Mouse (Mus musculus): ENCODE data around the gene Neu1.
A peak's percentile ranks its signal among the peaks of the same experiment; 100 is the strongest.
"Not testable (repeated sequence)": the region's sequence is repeated elsewhere in the genome, so short reads cannot be mapped to it uniquely, and the experiment has no call there.

Gene Neu1

GRCm38 (mm10) chr17:34950514-34951455 is 19.7 kb downstream of the Neu1 start:
- DNase-seq = no peak

DNA sequence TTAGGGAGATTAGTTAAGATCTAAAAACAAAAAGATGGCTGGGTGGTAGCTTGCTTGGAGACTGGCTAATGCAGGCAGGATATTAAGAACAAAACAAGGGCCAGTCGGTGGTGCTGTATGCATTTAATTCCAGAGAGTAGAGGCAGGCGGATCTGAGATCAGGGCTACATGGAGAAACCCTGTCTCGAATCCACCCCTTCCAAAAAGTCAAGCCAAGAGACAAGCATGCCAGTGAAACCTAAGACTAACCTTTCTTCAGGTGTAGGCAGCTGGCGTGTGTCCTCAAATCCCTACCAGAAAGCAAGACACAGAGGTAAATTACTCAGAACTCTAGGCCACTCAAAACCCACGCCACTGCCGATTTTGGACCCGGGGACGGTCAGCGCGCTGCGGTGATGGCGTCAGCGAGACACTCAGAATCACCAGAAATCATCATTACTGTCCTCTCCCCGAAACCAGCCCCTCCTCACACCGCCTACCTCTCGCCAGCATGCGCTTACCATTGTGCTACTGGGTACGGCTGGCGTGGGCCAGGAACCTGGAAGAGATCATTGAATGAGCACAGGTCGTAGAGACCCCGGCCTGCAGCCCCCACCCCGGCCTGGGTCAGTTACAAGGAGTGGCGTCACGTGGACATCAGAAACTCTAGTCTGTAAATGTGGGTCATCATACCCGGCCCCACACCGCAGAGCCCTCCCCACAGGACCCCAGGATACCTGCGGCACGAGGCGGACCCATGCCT is 20.8 kb downstream of the Neu1 start:
- no peak for DNase-seq

DNA sequence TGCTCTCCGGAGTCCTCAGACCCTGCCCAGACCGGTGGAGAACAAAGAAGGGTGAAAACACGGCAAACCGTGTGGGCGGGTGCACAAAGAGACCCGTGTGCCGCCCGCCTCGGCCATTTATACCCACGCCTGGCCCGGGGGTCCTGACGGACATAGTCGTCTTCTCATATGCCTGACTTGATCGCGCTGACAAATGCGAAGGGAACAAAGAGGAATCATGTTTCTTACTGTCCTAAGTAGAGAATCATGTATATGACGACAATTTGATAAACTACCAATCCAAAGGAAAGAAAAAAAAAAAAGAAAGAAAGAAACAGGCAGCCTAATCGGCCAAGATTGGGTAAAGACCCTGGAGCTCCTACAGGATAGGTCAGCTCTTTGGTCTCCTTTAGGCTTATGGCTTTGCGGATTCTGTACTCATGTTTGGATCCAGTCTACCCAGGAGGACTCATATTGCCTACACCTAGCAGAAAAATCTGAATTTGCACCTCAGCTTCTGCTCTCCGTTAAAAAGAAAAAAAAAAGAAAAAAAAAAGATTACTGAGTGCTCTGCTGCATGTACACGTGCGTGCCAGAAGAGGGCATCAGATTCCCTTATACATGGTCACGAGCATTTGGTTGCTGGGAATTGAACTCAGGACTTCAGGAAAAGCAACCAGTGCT is 21.5 kb downstream of the Neu1 start:
- peak; percentile 84 for DNase-seq

- no peak for DNase-seq
Observed at GRCm38 (mm10) chr17:34953258-34953657, 22.2 kb downstream of the Neu1 start.

DNA sequence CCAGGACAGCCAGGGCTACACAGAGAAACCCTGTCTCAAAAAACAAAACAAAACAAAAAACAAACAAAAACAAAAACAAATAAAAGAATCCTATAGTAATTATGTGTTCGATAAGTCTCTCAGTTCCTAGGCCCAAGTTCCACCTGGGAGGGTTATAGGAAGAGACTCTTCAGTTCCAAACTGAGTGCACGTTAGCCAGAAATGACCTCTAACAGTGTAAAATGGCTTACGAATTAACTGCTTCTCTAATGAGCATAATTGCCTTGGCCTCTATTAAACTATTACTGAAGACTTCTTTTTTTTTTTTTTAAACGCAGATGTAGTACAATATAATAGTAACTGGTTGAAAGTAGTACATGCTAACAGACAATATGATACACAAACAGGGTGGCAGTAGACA is 22.9 kb downstream of the Neu1 start:
- no peak for DNase-seq

GRCm38 (mm10) chr17:34954831-34955230 is 23.8 kb downstream of the Neu1 start:
- no peak for DNase-seq

- DNase-seq = no peak
Observed at GRCm38 (mm10) chr17:34955884-34956283, 24.8 kb downstream of the Neu1 start.

DNA sequence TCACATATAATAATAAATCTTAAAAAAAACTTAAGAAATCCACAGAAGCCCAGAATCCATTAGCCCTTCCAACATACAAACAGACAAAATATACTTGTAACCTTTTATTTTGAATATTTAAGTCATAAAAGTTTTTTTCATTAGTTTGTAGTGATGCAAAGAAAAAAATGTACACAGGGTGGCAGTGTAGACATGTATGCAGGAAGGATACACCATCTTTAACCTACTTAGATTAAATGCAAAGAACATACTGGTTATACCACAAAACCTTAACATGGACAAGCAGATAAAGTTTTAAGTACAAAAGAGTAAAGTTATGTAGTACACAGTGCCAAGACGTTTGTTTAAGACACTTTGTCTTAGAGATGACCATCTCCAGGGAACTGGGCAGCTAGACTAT is 25.3 kb downstream of the Neu1 start:
- peak; percentile 41 for DNase-seq

- not testable (repeated sequence) for DNase-seq
Observed at GRCm38 (mm10) chr17:34957291-34957690, 26.2 kb downstream of the Neu1 start.

GRCm38 (mm10) chr17:34957966-34958365 is 26.9 kb downstream of the Neu1 start:
- DNase-seq = not testable (repeated sequence)

DNA sequence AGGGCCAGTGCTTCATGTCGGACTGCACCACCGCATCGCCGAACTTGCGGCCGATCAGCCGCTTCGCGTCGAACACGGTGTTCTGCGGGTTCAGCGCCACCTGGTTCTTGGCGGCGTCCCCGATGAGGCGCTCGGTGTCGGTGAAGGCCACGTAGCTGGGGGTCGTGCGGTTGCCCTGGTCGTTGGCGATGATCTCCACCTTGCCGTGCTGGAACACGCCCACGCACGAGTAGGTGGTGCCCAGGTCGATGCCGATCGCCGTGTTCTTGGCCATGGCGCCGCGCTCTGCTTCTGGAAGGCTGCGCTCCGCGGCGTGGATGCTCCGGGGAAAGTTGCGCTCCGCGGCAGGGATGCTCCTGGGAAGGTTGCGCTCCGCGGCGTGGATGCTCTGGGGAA is 27.7 kb downstream of the Neu1 start:
- DNase-seq = not testable (repeated sequence)

DNA sequence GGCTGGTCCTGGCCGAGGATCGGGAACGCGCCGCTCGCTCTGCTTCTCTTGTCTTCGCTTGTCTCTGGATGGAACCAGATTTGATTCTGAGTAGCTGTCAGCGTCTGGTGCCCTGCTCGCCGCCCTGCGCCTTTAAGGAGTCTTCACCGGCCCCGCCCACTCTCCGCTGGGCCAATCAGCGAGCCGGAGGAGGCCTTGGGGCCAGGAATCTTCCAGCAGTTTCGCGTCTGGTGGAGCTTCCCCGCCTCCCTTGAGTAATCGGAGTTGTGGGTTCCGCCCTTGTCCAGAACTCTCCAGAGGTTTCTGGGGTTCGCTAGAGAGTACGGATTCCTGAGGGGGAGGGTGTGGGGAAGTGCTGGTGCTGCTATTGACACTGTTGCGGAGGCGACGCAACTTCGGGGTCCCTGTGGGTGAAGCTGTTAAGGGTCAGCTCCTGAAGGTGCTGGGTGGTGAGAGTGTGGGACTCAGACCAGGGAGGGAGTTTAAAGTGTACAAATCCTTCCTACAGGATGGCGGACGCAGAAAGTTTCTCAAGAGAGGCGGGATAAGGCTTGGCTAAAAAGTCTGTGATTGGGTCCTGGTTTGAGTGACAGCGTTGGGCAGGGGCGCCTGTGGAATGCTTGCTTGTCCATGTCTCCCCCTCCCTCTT is 28.2 kb downstream of the Neu1 start, which contains the start of gene Hspa1b:
Gene Hspa1b, minus strand, starts transcription at position 109 of the 649 bp plus-strand sequence.
- peak; percentile 93 for DNase-seq

DNA sequence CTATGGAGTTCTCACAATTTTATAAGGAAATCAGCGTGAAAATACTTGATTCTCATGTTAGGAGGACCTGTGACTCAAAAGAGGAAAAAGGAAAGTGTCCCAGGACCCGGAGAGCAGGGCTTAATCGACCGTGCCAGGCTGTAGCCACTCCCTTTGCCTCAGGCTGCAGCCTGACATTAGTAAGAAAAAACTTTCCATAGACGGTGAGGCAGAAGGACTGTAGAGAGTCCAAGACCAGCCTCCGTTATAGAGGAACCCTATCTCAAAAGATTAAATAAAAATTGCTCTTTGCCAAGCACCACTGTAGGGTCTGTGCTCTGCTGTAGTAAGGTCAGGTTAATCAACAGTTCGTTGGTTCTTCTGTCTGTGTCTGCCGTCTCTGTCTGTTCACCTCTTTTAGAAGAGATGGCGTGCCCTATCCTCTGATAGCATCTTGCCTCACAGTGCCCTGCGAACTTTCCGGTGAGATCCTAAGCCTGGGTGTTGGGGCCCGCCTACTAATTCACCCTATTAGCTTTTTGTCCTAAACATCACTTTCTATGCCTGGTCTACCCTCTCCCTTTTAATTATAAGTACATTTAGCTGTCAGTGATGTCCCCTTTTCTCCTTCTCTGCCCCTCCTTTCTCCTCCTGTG is 28.9 kb downstream of the Neu1 start:
- DNase-seq = peak; percentile 64

DNA sequence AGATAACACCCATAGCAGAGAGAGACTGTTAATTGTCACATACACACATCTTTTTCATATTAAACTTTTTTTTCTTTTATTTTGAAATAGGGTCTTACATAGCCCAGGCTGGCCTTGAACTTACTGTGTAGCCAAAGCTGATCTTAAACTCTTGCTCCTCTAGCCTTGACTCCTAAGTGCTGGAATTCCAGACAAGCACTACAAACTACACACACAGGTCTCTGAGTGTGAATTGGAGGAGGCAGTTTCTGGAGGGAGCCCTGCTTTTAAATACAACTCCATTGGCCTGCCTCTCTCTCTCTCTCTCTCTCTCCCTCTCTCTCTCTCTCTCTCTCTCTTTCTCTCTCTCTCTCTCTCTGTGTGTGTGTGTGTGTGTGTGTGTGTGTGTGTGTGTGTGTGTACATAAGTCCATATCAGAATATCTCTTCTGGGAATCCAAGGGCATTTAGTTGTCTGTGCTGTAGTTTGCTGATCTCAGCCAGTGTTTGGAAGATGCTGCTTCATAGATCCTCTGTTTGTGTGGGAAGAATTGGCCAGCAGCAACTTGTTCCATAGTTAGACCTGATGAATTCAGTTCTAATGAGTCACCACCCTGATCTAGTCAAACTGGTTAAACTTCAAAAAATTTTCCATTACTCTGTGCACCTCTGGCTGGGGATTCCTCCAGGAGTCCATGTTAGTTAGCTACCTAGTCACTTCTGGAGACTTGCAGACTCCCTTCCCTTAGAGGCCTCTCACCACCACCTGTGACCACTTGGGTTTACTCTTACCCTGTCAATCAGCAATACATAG is 29.8 kb downstream of the Neu1 start:
- DNase-seq = peak; percentile 39

DNA sequence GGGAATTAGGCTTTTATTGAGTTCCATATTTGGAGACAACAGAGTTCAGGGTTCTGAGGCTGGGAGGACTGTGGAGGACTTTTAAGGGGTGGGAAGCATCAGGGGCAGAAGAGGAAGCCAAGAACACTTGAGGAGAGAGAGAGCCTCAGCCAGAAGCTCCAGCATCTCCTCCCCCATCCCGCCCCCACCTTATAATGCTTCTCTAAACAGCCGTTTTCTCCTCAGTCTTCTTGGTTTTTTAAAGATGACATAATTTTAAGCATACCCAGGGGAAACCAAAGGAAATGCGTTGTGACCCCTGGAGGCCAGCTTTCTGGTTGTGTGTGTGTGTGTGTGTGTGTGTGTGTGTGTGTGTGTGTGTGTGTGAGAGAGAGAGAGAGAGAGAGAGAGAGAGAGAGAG is 31.1 kb downstream of the Neu1 start:
- DNase-seq = no peak

DNA sequence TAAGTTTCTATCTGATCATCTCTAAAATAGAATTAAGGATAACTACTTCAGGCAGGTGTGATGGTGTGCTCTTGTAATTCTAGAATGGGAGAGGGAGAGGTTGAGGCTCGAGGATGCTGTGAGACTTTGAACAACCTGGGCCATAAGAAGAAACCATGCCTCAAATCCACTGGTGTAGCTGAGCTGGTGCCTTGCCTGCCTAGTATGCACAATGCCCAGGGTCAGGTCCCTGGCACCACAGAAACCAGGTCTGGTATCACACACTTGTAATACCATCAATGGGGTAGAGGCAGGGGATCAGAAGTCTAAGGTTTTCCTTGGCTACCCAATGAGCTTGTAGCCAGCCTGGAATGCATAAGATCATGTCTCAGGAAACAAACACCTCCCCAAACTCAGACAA is 31.8 kb downstream of the Neu1 start:
- DNase-seq = no peak

GRCm38 (mm10) chr17:34964640-34965049 is 33.6 kb downstream of the Neu1 start:
- no peak for DNase-seq

DNA sequence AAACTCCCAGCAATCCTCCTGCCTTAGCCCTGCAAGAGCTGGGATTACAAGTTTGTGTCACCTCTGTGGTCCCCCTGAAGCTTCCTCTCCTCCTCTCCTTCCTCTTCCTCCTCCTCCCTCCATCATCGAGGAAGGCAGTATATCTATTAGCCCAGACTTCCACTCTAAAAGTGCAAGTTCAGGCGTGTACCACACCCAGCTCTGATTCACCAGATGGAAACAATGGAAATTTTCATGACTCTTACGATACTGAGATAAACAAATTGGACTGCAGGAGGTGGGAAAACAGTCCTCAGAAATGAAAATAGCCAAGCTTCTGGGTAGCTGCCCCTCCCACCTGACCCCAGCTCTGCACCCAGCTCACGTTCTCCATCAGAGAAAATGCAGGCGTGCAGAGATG is 34.6 kb downstream of the Neu1 start:
- no peak for DNase-seq

DNA sequence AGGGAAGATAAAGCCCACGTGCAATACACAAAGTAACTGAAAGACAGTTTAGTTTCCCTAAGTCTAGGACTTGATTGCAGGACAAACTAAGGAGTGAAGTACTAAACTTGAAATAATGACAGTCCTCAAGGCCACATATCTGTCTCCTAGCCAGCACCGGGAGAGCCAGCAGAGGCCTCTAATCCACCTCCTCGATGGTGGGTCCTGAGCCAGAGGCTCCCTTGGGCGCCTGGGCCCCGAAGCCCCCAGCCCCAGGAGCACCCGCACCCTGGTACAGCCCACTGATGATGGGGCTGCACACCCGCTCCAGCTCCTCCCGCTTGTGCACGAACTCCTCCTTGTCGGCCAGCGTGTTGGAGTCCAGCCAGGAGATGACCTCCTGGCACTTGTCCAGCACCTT is 38.8 kb downstream of the Neu1 start, which contains the start of gene Gm20481:
Gene Gm20481, plus strand, starts transcription at position 91 of the 400 bp plus-strand sequence.
- not testable (repeated sequence) for DNase-seq

GRCm38 (mm10) chr17:34970850-34971249 is 39.8 kb downstream of the Neu1 start:
- not testable (repeated sequence) for DNase-seq

DNA sequence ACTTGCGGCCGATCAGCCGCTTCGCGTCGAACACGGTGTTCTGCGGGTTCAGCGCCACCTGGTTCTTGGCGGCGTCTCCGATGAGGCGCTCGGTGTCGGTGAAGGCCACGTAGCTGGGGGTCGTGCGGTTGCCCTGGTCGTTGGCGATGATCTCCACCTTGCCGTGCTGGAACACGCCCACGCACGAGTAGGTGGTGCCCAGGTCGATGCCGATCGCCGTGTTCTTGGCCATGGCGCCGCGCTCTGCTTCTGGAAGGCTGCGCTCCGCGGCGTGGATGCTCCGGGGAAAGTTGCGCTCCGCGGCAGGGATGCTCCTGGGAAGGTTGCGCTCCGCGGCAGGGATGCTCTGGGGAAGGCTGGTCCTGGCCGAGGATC is 40.6 kb downstream of the Neu1 start:
- DNase-seq = not testable (repeated sequence)
